Mouse (Mus musculus) small intestine, adult 2 months (tissue): ENCODE data around the gene Apol8. TPM values are rescaled to one million over a fixed set of nuclear protein-coding genes. Genes with fewer than 3 reads are reported as not detected.

ENCODE experiments used
- H3K27ac ChIP-seq: fragments of 200-500 bp; 2 replicates; pipeline ENCODE4 v1.5.1; 2012; ENCODE audit warnings: low read depth, low read length, control low read depth, inconsistent platforms; ENCODE audit not compliant: insufficient read depth
- H3K27me3 ChIP-seq: fragments of 200-500 bp; 2 replicates; pipeline ENCODE4 v1.6.1; 2012; ENCODE audit warnings: mild to moderate bottlenecking, moderate library complexity, low read length, inconsistent platforms; ENCODE audit not compliant: control insufficient read depth, insufficient read depth
- H3K36me3 ChIP-seq: fragments of 200-500 bp; 2 replicates; pipeline ENCODE4 v1.6.1; 2012; ENCODE audit warnings: mild to moderate bottlenecking, low read length, control low read depth, inconsistent platforms; ENCODE audit not compliant: control insufficient read depth, insufficient read depth
- H3K4me1 ChIP-seq: fragments of 200-500 bp; 2 replicates; pipeline ENCODE4 v1.6.1; 2012; ENCODE audit warnings: low read length, inconsistent platforms, mixed read lengths; ENCODE audit not compliant: control insufficient read depth, insufficient read depth, insufficient read length
- H3K4me3 ChIP-seq: fragments of 200-500 bp; 2 replicates; pipeline ENCODE4 v1.5.1; 2012; ENCODE audit warnings: low read depth, mild to moderate bottlenecking, control low read depth, inconsistent platforms, low read length, moderate library complexity
- CTCF ChIP-seq: fragments of 200-500 bp; IDR thresholded peaks from 2 replicates; pipeline ENCODE4 v1.5.1; 2012; ENCODE audit warnings: low read depth, mild to moderate bottlenecking, control low read depth, inconsistent platforms, low read length, moderate library complexity, mixed read lengths; ENCODE audit not compliant: insufficient replicate concordance, insufficient read length; ENCODE audit errors: extremely low read depth
- POLR2A ChIP-seq: fragments of 200-500 bp; IDR thresholded peaks from 2 replicates; pipeline ENCODE4 v1.6.1; 2012; ENCODE audit warnings: low read depth, mild to moderate bottlenecking, control low read depth, inconsistent platforms, low read length, moderate library complexity
- WGBS: fragments of 180-500 bp; shearing (Covaris S2); methylation state at CpG from one replicate; pipeline ENCODE4 v1.1.7; 2018; 5-methylcytosine and 5-hydroxymethylcytosine counted together
- polyA plus RNA-seq: library from polyadenylated mRNA; depleted of rRNA; stranded (reverse); fragments of >200 nt; gene quantifications from 2 replicates; pipeline ENCODE4 v1.2.3, GENCODE M21; 2012; rRNA removed

Gene Apol8
- polyA plus RNA-seq: 0.10 and 0.11 TPM in 2 replicates

- no peak within 1 kb of the TSS for H3K27ac ChIP-seq
- peaks cover 21% of the 10 kb centered on the region for H3K36me3 ChIP-seq
- peaks cover 2% of the 10 kb centered on the region for H3K4me1 ChIP-seq
- no peak within 1 kb of the TSS for H3K4me3 ChIP-seq
- TF ChIP-seq POLR2A (0 out of 2 replicates have a peak, but pooled peaks have one; percentile 16), CTCF (peak; percentile 87; the same call in 1 of the 2 replicates)
- no peaks in the 10 kb centered on the region for H3K27me3 ChIP-seq
- WGBS: 3% methylated on average over 9 of the region's 9 CpGs
These were observed at the start of gene Apol8 for GRCm38 (mm10) chr15:77756848-77757247. TSS of gene Apol8 (minus strand) at chr15:77757003.

- peak overlapping the region; percentile 73 for H3K27ac ChIP-seq
- 73% methylated on average over 4 of the region's 4 CpGs for whole genome bisulfite sequencing
- TF ChIP-seq CTCF (no peak), POLR2A (no peak)
These were observed 48.9 kb upstream of the Apol8 start for GRCm38 (mm10) chr15:77805657-77806056.

GRCm38 (mm10) chr15:77804949-77805348 lies 48.1 kb upstream of the Apol8 start:
- peaks cover 41% of the 10 kb centered on the region for H3K4me1 ChIP-seq
- H3K27me3 ChIP-seq: no peaks in the 10 kb centered on the region
- H3K27ac ChIP-seq: peak overlapping the region; percentile 50
- TF ChIP-seq CTCF (no peak), POLR2A (no peak)
- H3K4me3 ChIP-seq: no peak overlapping the region
- peaks cover 80% of the 10 kb centered on the region for H3K36me3 ChIP-seq
- WGBS: 69% methylated on average over 9 of the region's 9 CpGs

More at GRCm38 (mm10) chr15:77805657-77806056, 48.9 kb upstream of the Apol8 start:
- peaks cover 81% of the 10 kb centered on the region for H3K36me3 ChIP-seq
- H3K27me3 ChIP-seq: no peaks in the 10 kb centered on the region
- no peak overlapping the region for H3K4me3 ChIP-seq
- H3K4me1 ChIP-seq: peaks cover 43% of the 10 kb centered on the region

GRCm38 (mm10) chr15:77804460-77804859 lies 47.7 kb upstream of the Apol8 start:
- Histone ChIP-seq H3K27ac (peak overlapping the region; percentile 50), H3K4me3 (no peak overlapping the region), H3K27me3 (no peaks in the 10 kb centered on the region), H3K4me1 (peaks cover 44% of the 10 kb centered on the region), H3K36me3 (peaks cover 79% of the 10 kb centered on the region)
- WGBS: 80% methylated on average over 6 of the region's 6 CpGs
- TF ChIP-seq POLR2A: no peak
- no peak for TF ChIP-seq CTCF

- H3K27me3 ChIP-seq: no peaks in the 10 kb centered on the region
- peaks cover 80% of the 10 kb centered on the region for H3K36me3 ChIP-seq
- 64% methylated on average over 3 of the region's 3 CpGs for WGBS
- H3K4me1 ChIP-seq: peaks cover 50% of the 10 kb centered on the region
- no peak overlapping the region for H3K4me3 ChIP-seq
- peak overlapping the region; percentile 21 for H3K27ac ChIP-seq
- TF ChIP-seq CTCF: no peak
- TF ChIP-seq POLR2A: no peak
These were observed 46.9 kb upstream of the Apol8 start for GRCm38 (mm10) chr15:77803747-77804146.

- Histone ChIP-seq H3K4me1 (peaks cover 55% of the 10 kb centered on the region), H3K27me3 (no peaks in the 10 kb centered on the region), H3K4me3 (no peak overlapping the region), H3K36me3 (peaks cover 80% of the 10 kb centered on the region), H3K27ac (peak overlapping the region; percentile 20)
- WGBS: 63% methylated on average over 4 of the region's 4 CpGs
- TF ChIP-seq POLR2A (no peak), CTCF (peak; percentile 35; the same call in 1 of the 2 replicates)
These were observed 46.2 kb upstream of the Apol8 start for GRCm38 (mm10) chr15:77802992-77803391.

- Histone ChIP-seq H3K27ac (peak overlapping the region; percentile 91), H3K4me3 (no peak overlapping the region), H3K36me3 (peaks cover 76% of the 10 kb centered on the region), H3K27me3 (no peaks in the 10 kb centered on the region), H3K4me1 (peaks cover 53% of the 10 kb centered on the region)
- no peak for TF ChIP-seq CTCF
- no peak for TF ChIP-seq POLR2A
- 49% methylated on average over 4 of the region's 4 CpGs for WGBS
These were observed 44.4 kb upstream of the Apol8 start for GRCm38 (mm10) chr15:77801188-77801587.
